Mouse (Mus musculus) limb, embryonic 12.5 days (tissue): ENCODE measurements around the gene Esyt1. TPM values are rescaled to one million over a fixed set of nuclear protein-coding genes. Genes with fewer than 3 reads are reported as not detected.
A peak's percentile ranks its signal among the peaks of the same experiment; 100 is the strongest.
"Not testable (repeated sequence)": the region's sequence is repeated elsewhere in the genome, so short reads cannot be mapped to it uniquely, and the experiment has no call there.

Experiments
- ATAC-seq: fragments of 200-750 bp; cut with Nextera tagmentation; 2 replicates; pipeline ENCODE4 v1.8.0; 2017; ENCODE audit warnings: low read depth, moderate TSS enrichment; ENCODE audit not compliant: insufficient number of reproducible peaks, insufficient read depth, low FRiP score, low TSS enrichment
- H3K27ac ChIP-seq: fragments of 300-500 bp; sonication (generic); 2 replicates; pipeline ENCODE4 v1.5.1; 2016; ENCODE audit warnings: mild to moderate bottlenecking, moderate library complexity
- H3K27me3 ChIP-seq: fragments of 300-500 bp; sonication (generic); 2 replicates; pipeline ENCODE4 v1.6.1; 2016; ENCODE audit warnings: mild to moderate bottlenecking, moderate library complexity
- H3K36me3 ChIP-seq: fragments of 300-500 bp; sonication (generic); 2 replicates; pipeline ENCODE4 v1.6.1; 2016; ENCODE audit warnings: mild to moderate bottlenecking, moderate library complexity
- H3K4me1 ChIP-seq: fragments of 300-500 bp; sonication (generic); replicated peaks from 2 replicates; pipeline ENCODE4 v1.6.1; 2016
- H3K4me2 ChIP-seq: fragments of 300-500 bp; sonication (generic); 2 replicates; pipeline ENCODE4 v1.6.1; 2016; ENCODE audit warnings: mild to moderate bottlenecking, moderate library complexity
- H3K4me3 ChIP-seq: fragments of 300-500 bp; sonication (generic); replicated peaks from 2 replicates; pipeline ENCODE4 v1.5.1; 2016; ENCODE audit warnings: mild to moderate bottlenecking
- H3K9ac ChIP-seq: fragments of 300-500 bp; sonication (generic); replicated peaks from 2 replicates; pipeline ENCODE4 v1.6.1; 2016; ENCODE audit warnings: mild to moderate bottlenecking, moderate library complexity
- H3K9me3 ChIP-seq: fragments of 300-500 bp; sonication (generic); 2 replicates; pipeline ENCODE4 v1.6.1; 2016; ENCODE audit warnings: mild to moderate bottlenecking, moderate library complexity
- WGBS: fragments of 180-500 bp; shearing (Covaris S2); methylation state at CpG from one replicate; pipeline ENCODE4 v1.1.7; 2016; 5-methylcytosine and 5-hydroxymethylcytosine counted together
- polyA plus RNA-seq: library from polyadenylated mRNA; unstranded; fragments of >200 nt; fragmentation: Nextera tagmentation; extraction: Ambion mirVana; gene quantifications from 2 replicates; pipeline ENCODE4 v1.2.1, GENCODE M21; 2016

The Esyt1 gene
- polyA plus RNA-seq, 1 experiment from 2014 or later = 18.5 TPM

GRCm38 (mm10) chr10:128493695-128494666 is 31.7 kb downstream of the Esyt1 start, which contains the start of gene Myl6:
Gene Myl6, minus strand, starts transcription at chr10:128494145.
- Histone ChIP-seq H3K27me3 (peaks cover 7% of the 10 kb centered on the region; the same call in 1 of the 2 replicates), H3K36me3 (peaks cover 31% of the 10 kb centered on the region), H3K4me3 (peak within 1 kb of the TSS; percentile 78), H3K9ac (peak within 1 kb of the TSS; percentile 82), H3K9me3 (no peaks in the 10 kb centered on the region), H3K27ac (peak within 1 kb of the TSS; percentile 96), H3K4me2 (peak within 1 kb of the TSS; percentile 84), H3K4me1 (peaks cover 33% of the 10 kb centered on the region)
- peak; percentile 92 for ATAC-seq
- WGBS = under 1% methylated on average over 45 of the region's 45 CpGs

GRCm38 (mm10) chr10:128493319-128493694 is 32.4 kb downstream of the Esyt1 start:
- H3K27me3 ChIP-seq = peaks cover 7% of the 10 kb centered on the region; the same call in 1 of the 2 replicates
- WGBS = 0% methylated on average over 12 of the region's 12 CpGs
- H3K9me3 ChIP-seq = no peaks in the 10 kb centered on the region
- ATAC-seq = peak; percentile 18
- H3K9ac ChIP-seq = peak overlapping the region; percentile 82
- H3K27ac ChIP-seq = peak overlapping the region; percentile 96
- peaks cover 32% of the 10 kb centered on the region for H3K4me1 ChIP-seq
- H3K4me3 ChIP-seq = peak overlapping the region; percentile 78
- H3K36me3 ChIP-seq = peaks cover 37% of the 10 kb centered on the region
- H3K4me2 ChIP-seq = peak overlapping the region; percentile 84

DNA sequence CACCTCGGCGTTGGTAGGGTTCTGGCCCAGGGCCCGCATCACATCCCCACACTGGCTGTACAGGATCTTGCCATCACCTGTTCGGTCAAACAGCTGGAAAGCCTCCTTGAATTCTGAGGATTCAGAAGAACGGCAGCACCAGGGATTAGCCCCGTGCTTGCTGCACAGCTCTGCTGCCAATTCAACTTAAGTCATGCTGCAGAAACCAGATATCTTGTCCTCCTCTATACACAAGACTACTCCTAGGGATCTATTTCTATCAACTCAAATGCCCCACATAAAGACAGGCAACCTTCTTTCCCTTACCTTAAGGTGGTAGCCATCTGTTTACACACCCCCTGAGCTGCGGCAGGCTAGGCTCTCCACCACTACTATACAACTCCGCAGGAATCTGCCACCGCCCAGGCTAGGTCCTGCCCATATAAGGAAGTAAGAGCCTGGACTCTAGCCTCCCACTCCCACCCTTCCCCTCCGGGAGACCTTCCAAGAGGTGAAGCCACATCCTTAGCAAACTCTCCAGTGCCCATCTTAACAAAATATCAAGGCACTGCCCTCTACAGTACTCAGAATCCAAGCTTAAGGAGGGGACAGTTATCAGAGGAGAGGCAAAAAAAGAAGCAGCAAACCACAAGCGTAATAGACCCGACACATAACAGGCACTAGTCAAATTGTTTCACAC is 32.9 kb downstream of the Esyt1 start:
- peak overlapping the region; percentile 82 for H3K9ac ChIP-seq
- H3K36me3 ChIP-seq = peaks cover 43% of the 10 kb centered on the region
- H3K4me2 ChIP-seq = peak overlapping the region; percentile 84
- H3K27me3 ChIP-seq = peaks cover 7% of the 10 kb centered on the region; the same call in 1 of the 2 replicates
- peaks cover 29% of the 10 kb centered on the region for H3K4me1 ChIP-seq
- 28% methylated on average over 12 of the region's 12 CpGs for WGBS
- ATAC-seq = peak; percentile 40; the same call in 1 of the 2 replicates
- peak overlapping the region; percentile 78 for H3K4me3 ChIP-seq
- no peaks in the 10 kb centered on the region for H3K9me3 ChIP-seq
- peak overlapping the region; percentile 96 for H3K27ac ChIP-seq

DNA sequence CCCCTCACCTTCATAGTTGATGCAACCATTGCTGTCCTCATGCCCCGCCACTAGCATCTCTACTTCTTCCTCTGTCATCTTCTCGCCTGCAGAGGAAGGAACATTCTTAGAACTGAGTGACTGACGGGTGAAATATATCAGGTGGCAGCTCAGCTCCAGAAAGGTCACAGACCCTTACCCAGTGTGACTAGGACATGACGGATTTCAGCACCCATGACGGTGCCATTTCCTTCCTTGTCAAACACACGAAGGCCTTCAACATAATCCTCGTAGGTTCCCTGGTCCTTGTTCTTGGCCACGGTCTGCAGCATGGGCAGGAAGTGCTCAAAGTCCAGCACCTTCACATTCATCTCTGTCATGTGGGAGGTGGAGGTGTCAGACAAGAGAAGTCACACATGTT is 33.6 kb downstream of the Esyt1 start:
- not testable (repeated sequence) for H3K9me3 ChIP-seq, H3K27me3 ChIP-seq, ATAC-seq
- H3K4me3 ChIP-seq = peak overlapping the region; percentile 78
- H3K36me3 ChIP-seq = peaks cover 50% of the 10 kb centered on the region
- H3K4me2 ChIP-seq = peak overlapping the region; percentile 84
- peak overlapping the region; percentile 96; the same call in 1 of the 2 replicates for H3K27ac ChIP-seq
- peak overlapping the region; percentile 82; the same call in 1 of the 2 replicates for H3K9ac ChIP-seq
- 70% methylated on average over 8 of the region's 8 CpGs for WGBS
- peaks cover 29% of the 10 kb centered on the region for H3K4me1 ChIP-seq

- 73% methylated on average over 6 of the region's 6 CpGs for WGBS
- ATAC-seq = no peak
- H3K4me2 ChIP-seq = peak overlapping the region; percentile 84
- H3K9ac ChIP-seq = no peak overlapping the region
- peaks cover 54% of the 10 kb centered on the region for H3K36me3 ChIP-seq
- no peaks in the 10 kb centered on the region for H3K27me3 ChIP-seq
- H3K4me1 ChIP-seq = peaks cover 29% of the 10 kb centered on the region
- H3K27ac ChIP-seq = 0 out of 2 replicates have a peak overlapping the region, but pooled peaks have one; percentile 17
- H3K4me3 ChIP-seq = peak overlapping the region; percentile 78
- H3K9me3 ChIP-seq = no peaks in the 10 kb centered on the region
These were observed 34.2 kb downstream of the Esyt1 start for GRCm38 (mm10) chr10:128491495-128491894.

DNA sequence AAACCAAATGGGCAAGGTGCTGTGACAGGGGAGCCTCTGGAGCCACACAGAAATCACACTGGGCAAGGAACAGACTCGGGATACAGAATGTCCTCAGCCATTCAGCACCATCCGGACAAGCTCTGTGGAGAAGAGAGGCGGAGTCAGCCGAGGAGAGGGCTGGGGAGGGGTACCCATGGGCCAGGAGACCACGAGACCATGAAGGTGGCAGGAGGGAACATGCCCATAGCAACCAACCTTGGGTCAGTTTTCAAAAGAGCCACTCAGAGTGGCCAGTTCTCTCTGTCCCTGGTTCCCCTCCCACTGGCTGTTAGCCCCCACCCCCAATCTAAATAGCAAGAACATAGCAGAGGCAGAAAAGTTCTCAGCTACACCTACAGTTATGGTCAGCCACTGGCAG is 34.8 kb downstream of the Esyt1 start:
- Histone ChIP-seq H3K9me3 (no peaks in the 10 kb centered on the region), H3K4me3 (no peak overlapping the region), H3K27me3 (no peaks in the 10 kb centered on the region), H3K27ac (0 out of 2 replicates have a peak overlapping the region, but pooled peaks have one; percentile 17), H3K36me3 (peaks cover 60% of the 10 kb centered on the region), H3K4me1 (peaks cover 29% of the 10 kb centered on the region), H3K4me2 (0 out of 2 replicates have a peak overlapping the region, but pooled peaks have one; percentile 84), H3K9ac (0 out of 2 replicates have a peak overlapping the region, but pooled peaks have one; percentile 12)
- WGBS = 61% methylated on average over 5 of the region's 5 CpGs
- no peak for ATAC-seq

- no peaks in the 10 kb centered on the region for H3K9me3 ChIP-seq
- H3K4me3 ChIP-seq = no peak overlapping the region
- 0 out of 2 replicates have a peak overlapping the region, but pooled peaks have one; percentile 62 for H3K27ac ChIP-seq
- peaks cover 66% of the 10 kb centered on the region for H3K36me3 ChIP-seq
- H3K4me2 ChIP-seq = no peak overlapping the region
- H3K4me1 ChIP-seq = peaks cover 29% of the 10 kb centered on the region
- no peak overlapping the region; the same call in 1 of the 2 replicates for H3K9ac ChIP-seq
- WGBS = 69% methylated on average over 5 of the region's 5 CpGs
- no peaks in the 10 kb centered on the region for H3K27me3 ChIP-seq
- ATAC-seq = no peak
These were observed 35.4 kb downstream of the Esyt1 start for GRCm38 (mm10) chr10:128490232-128490631.

DNA sequence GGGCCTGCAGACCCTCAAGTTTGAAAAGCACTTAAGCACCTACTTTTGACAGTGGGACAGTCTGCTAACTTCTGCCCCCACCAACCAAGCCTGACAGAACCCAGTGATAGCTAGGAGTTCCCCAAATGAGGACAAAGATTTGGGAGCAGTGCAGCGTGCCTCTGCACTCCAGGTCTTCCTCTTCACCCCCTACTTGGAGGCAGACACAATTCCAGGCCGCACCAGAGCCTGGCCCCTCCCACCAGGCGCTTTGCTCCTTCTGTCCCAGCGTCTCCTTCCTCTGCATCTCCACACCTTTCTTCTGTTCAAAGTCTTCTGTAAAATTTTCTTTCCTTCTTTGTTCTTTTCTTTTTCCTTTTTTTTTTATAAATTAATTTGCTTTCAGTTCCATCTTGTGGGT is 35.9 kb downstream of the Esyt1 start:
- no peak overlapping the region for H3K4me2 ChIP-seq
- H3K4me3 ChIP-seq = no peak overlapping the region
- no peaks in the 10 kb centered on the region for H3K27me3 ChIP-seq
- 0 out of 2 replicates have a peak overlapping the region, but pooled peaks have one; percentile 62 for H3K27ac ChIP-seq
- H3K9me3 ChIP-seq = no peaks in the 10 kb centered on the region
- H3K36me3 ChIP-seq = peaks cover 71% of the 10 kb centered on the region
- peaks cover 24% of the 10 kb centered on the region for H3K4me1 ChIP-seq
- no peak overlapping the region for H3K9ac ChIP-seq
- no peak for ATAC-seq
- 62% methylated on average over 4 of the region's 4 CpGs for WGBS

DNA sequence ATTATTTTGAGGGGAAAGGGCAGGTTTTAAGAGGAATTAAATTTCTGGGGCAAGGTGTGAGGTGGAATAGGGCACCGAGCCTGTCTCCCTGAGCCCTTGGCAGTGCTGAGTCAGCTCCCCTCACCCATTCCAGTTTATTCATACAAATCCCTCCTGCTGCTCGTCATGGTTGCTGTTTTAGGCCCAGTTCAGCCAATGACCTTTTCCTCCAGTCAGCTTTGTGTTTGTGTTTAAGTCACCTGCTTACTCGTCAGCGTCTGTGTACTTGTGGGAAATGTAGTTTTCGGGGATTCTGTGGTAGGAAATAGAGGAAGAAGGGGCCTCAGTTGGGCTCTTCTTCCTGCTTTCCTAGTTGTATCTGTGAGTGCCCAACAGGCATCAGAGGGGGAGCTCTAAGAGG is 36.3 kb downstream of the Esyt1 start:
- H3K27me3 ChIP-seq = no peaks in the 10 kb centered on the region
- 70% methylated on average over 5 of the region's 5 CpGs for WGBS

DNA sequence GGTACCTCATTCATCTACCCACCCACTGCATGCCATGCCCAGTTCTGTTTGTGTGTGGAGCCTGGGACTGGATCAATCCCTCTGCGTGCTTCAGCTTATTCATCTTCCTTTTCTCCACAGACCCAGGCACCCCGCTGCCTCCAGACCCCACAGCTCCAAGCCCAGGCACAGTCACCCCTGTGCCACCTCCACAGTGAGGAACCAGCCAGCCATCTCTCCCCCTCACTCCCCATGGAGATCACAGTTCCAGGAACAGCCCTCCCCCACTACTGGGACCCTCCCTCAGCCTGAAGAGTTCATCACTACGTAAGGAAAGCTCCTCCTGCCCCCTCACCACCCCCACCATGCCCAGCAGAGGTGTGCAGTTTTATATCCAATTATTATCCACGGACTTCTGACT is 36.9 kb downstream of the Esyt1 start:
- Histone ChIP-seq H3K4me2 (no peak overlapping the region), H3K4me3 (no peak overlapping the region), H3K9me3 (no peaks in the 10 kb centered on the region), H3K9ac (no peak overlapping the region), H3K4me1 (peaks cover 21% of the 10 kb centered on the region), H3K27ac (no peak overlapping the region), H3K27me3 (no peaks in the 10 kb centered on the region), H3K36me3 (peaks cover 81% of the 10 kb centered on the region)
- WGBS = 83% methylated on average over 4 of the region's 4 CpGs
- ATAC-seq = no peak

More for the DNA sequence above, 36.3 kb downstream of the Esyt1 start:
- H3K4me1 ChIP-seq = peaks cover 21% of the 10 kb centered on the region
- H3K36me3 ChIP-seq = peaks cover 75% of the 10 kb centered on the region
- no peak overlapping the region for H3K27ac ChIP-seq
- no peak overlapping the region for H3K4me3 ChIP-seq
- no peak for ATAC-seq
- H3K9ac ChIP-seq = no peak overlapping the region
- no peaks in the 10 kb centered on the region for H3K9me3 ChIP-seq
- H3K4me2 ChIP-seq = no peak overlapping the region
